Mouse (Mus musculus) testis, adult 2 months (tissue): Measurements from ENCODE around the gene Cdc20.

Experiments used
- CTCF ChIP-seq: fragments of 200-500 bp; IDR thresholded peaks from 2 replicates; pipeline ENCODE4 v1.5.1; 2012; ENCODE audit warnings: low read depth, mild to moderate bottlenecking, inconsistent platforms, low read length, moderate library complexity; ENCODE audit not compliant: control insufficient read depth, insufficient read depth, insufficient replicate concordance
- POLR2A ChIP-seq: fragments of 200-500 bp; IDR thresholded peaks from 2 replicates; pipeline ENCODE4 v1.6.1; 2012; ENCODE audit warnings: low read depth, mild to moderate bottlenecking, inconsistent platforms, low read length, moderate library complexity; ENCODE audit not compliant: control insufficient read depth

DNA sequence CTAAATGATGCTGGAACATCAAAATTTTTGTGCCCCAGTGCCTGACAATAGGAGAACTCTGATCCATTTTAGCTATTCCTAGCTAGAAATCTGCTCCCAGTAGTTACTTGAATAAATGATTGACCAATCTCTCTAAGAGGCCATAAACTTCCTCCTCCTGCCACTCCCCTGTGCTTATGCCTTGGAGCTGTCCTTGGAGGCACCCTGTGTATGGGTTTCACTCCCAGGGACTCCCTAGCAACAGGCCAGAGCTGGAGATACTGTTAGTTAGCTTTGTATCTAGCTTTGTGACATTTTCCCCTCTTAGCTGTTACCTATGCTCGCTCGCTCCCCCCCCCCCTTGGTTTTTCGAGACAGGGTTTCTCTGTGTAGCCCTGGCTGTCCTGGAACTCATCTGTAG, 15.8 kb downstream of the Cdc20 start:
- no peak for TF ChIP-seq CTCF
- TF ChIP-seq POLR2A, result no peak
